Mouse (Mus musculus) forebrain, embryonic 10.5 days (tissue): ENCODE measurements around the gene Ikbkg. TPM values are rescaled to one million over a fixed set of nuclear protein-coding genes. Genes with fewer than 3 reads are reported as not detected.
"Not testable (repeated sequence)": the region's sequence is repeated elsewhere in the genome, so short reads cannot be mapped to it uniquely, and the experiment has no call there.

Experiments used
- DNase-seq: peaks from one replicate; pipeline ENCODE4 v3.0.0-alpha.2; 2017; ENCODE audit warnings: low spot score; ENCODE audit errors: extremely low spot score
- H3K27ac ChIP-seq: fragments of 300-500 bp; sonication (generic); 2 replicates; pipeline ENCODE4 v1.5.1; 2016; ENCODE audit warnings: mild to moderate bottlenecking
- H3K27me3 ChIP-seq: fragments of 300-500 bp; sonication (generic); 2 replicates; pipeline ENCODE4 v1.6.1; 2016; ENCODE audit warnings: mild to moderate bottlenecking; ENCODE audit not compliant: poor library complexity, severe bottlenecking
- H3K36me3 ChIP-seq: fragments of 300-500 bp; sonication (generic); replicated peaks from 2 replicates; pipeline ENCODE4 v1.6.1; 2016; ENCODE audit warnings: mild to moderate bottlenecking, moderate library complexity
- H3K4me1 ChIP-seq: fragments of 300-500 bp; sonication (generic); 2 replicates; pipeline ENCODE4 v1.6.1; 2016
- H3K4me3 ChIP-seq: fragments of 300-500 bp; sonication (generic); 2 replicates; pipeline ENCODE4 v1.5.1; 2016; ENCODE audit warnings: mild to moderate bottlenecking, moderate library complexity
- H3K9me3 ChIP-seq: fragments of 300-500 bp; sonication (generic); 2 replicates; pipeline ENCODE4 v1.6.1; 2016; ENCODE audit warnings: mild to moderate bottlenecking, moderate library complexity
- WGBS: fragments of 180-500 bp; shearing (Covaris S2); methylation state at CpG from one replicate; pipeline ENCODE4 v1.1.7; 2016; 5-methylcytosine and 5-hydroxymethylcytosine counted together
- polyA plus RNA-seq: library from polyadenylated mRNA; unstranded; fragments of >200 nt; fragmentation: Nextera tagmentation; extraction: Ambion mirVana; gene quantifications from 2 replicates; pipeline ENCODE4 v1.2.1, GENCODE M21; 2016

Ikbkg gene
- polyA plus RNA-seq = 18.9 and 20.9 TPM in 2 replicates

DNA sequence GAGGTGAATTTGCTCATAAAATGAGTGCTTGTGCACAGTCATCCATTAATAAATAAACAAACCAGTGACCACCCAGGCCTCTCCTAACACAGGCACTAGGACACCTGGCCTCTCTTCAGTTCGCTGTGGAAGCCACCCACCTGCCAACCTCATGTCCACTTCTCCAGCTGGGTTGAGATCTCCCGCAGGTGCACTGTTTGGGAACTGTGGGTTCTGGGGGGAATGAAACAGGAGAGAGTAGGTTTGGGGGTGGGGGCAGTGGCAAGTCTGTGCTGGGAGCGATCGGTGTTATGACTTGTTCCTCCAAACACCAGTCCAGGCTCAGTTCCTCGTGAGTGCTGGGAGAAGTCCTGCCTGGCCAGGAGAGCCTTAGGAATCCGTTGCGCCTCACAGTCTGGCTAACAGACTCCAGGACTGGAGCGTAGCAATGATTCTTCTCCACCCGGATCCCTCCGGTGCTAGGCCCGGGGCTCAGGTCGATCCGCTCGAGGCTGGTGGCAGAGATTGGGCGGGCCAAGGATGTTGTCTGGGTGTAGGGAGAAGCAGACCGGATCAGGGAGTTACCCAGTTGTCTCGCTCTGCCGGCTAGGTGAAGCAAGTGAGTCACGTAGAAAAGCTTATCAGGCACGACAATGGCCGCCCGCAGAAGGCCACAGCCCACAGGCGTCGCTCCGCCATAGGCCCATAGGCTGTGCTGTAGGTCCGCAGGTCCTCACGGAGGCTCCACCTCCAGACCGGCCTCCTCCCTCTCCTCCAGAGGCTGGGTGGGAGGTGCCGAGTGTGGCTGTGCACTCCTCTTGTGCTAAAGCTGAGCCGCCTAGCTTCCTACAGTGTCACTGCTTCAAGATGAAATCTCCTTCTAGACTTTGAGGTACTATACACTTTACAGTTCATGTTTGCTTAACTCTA, at the start of gene Ikbkg, which contains the start of gene Fam3a:
Gene Ikbkg, plus strand, starts transcription at position 756 of the 909 bp plus-strand sequence.
Gene Fam3a, minus strand, starts transcription at position 738 of the 909 bp plus-strand sequence.
- Histone ChIP-seq H3K4me1 (peaks cover 6% of the 10 kb centered on the region), H3K36me3 (peaks cover 4% of the 10 kb centered on the region; the same call in 1 of the 2 replicates), H3K9me3 (no peaks in the 10 kb centered on the region), H3K4me3 (peak within 1 kb of the TSS; percentile 62), H3K27me3 (no peaks in the 10 kb centered on the region), H3K27ac (peak within 1 kb of the TSS; percentile 92)
- 21% methylated on average over 29 of the region's 30 CpGs for WGBS
- DNase-seq = peak; percentile 77

DNA sequence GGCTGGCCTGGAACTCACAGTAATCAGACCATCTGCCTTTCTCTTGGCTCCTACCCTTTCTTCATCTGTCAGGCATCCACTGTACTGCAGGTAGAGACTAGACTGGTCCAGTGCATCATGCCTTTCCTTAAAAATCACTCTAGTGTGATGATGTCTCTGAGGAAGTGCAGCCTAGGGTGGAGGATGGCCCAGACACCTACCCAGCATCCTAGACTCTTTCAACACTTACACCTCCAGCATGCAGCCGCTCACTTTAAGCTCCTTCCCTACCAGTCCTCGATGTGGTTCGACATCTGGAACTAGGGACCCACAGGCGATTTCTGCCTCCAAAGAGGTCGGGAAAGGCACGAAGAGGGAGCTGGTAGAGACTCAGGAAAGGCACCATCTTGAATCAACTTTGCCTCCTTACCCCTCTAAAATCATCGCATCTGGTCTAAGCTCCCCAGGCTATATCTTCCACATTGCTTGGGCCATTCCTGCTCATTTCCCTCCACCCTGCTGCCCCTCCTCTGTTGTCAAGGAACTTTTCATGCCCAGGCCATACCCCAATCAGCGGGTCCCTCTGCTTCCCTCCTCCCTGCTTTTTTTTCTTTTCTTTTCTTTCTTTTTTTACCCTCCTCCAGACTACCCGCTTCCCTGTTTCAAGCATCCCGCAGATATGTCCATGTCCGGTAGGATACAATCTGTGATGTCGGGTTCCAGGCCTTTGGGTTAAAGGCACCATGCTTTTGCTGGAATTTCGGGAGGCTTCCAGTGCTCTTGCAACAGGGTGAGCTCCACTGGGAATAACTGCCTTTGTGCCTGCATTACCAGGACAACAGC, 40.2 kb upstream of the Ikbkg start:
- Histone ChIP-seq H3K4me1 (peaks cover 4% of the 10 kb centered on the region; the same call in 1 of the 2 replicates), H3K4me3 (peak overlapping the region; percentile 56), H3K9me3 (no peaks in the 10 kb centered on the region; the same call in 1 of the 2 replicates), H3K27ac (peak overlapping the region; percentile 83), H3K27me3 (no peaks in the 10 kb centered on the region), H3K36me3 (no peaks in the 10 kb centered on the region)
- WGBS = 27% methylated on average over 13 of the region's 13 CpGs
- DNase-seq = no peak

DNA sequence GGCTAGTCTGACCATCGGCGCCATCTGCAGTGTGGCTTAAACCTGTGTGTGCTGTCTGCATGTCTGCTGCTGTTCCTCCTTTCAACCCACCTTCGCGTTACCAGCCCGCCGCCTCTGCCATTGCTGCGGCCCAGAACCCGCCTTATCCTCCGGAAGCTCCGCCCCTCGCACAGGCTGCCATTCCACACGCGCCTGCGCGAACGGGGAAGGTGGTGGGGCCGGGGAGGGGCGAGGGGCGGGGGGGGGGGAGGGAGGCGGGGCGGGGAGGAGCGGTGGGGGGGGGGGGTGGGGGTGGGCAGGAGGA, 39.7 kb upstream of the Ikbkg start, which contains the start of gene Lage3:
Gene Lage3, minus strand, starts transcription at position 152 of the 304 bp plus-strand sequence.
- Histone ChIP-seq H3K27ac (peak within 1 kb of the TSS; percentile 83), H3K9me3 (no peaks in the 10 kb centered on the region; the same call in 1 of the 2 replicates), H3K4me3 (peak within 1 kb of the TSS; percentile 56), H3K27me3 (no peaks in the 10 kb centered on the region), H3K36me3 (no peaks in the 10 kb centered on the region), H3K4me1 (peaks cover 4% of the 10 kb centered on the region; the same call in 1 of the 2 replicates)
- peak; percentile 65 for DNase-seq
- WGBS = 15% methylated on average over 15 of the region's 22 CpGs

GRCm38 (mm10) chrX:74357069-74357468, 36.0 kb upstream of the Ikbkg start:
- not testable (repeated sequence) for H3K27ac ChIP-seq, H3K4me3 ChIP-seq, H3K27me3 ChIP-seq, H3K36me3 ChIP-seq, H3K9me3 ChIP-seq, DNase-seq, H3K4me1 ChIP-seq
- 80% methylated on average over 3 of the region's 3 CpGs for WGBS

DNA sequence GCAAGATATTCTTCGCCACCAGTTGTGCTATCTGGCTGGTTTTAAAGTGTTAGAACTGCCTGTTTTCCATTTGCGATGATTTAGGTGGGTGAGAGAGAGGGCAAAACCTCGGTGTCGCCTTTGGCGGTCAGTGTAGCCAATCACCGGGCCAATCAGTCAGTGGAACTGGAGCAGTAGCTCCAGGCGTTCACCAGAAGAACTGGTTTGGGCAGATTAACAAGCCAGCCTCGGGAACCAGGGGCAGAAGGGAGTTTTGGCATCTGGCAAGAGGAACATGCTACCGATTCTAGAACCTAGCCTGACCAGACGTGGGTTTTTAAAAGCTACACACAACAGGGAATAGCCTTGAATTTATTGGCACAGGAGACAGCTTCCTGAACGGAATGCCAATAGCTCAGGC, 33.9 kb upstream of the Ikbkg start:
- no peak for DNase-seq
- H3K27me3 ChIP-seq = no peaks in the 10 kb centered on the region
- H3K27ac ChIP-seq = no peak overlapping the region

GRCm38 (mm10) chrX:74367512-74367911, 25.6 kb upstream of the Ikbkg start:
- DNase-seq = no peak
- WGBS = 75% methylated on average over 10 of the region's 10 CpGs

More for the DNA sequence above, 33.9 kb upstream of the Ikbkg start:
- Histone ChIP-seq H3K4me3 (no peak overlapping the region), H3K9me3 (no peaks in the 10 kb centered on the region), H3K4me1 (no peaks in the 10 kb centered on the region), H3K36me3 (no peaks in the 10 kb centered on the region)
- 54% methylated on average over 11 of the region's 11 CpGs for WGBS

GRCm38 (mm10) chrX:74368209-74368909, 24.7 kb upstream of the Ikbkg start:
- peak; percentile 57 for DNase-seq

More at GRCm38 (mm10) chrX:74367512-74367911, 25.6 kb upstream of the Ikbkg start:
- H3K4me1 ChIP-seq = peaks cover 22% of the 10 kb centered on the region
- H3K4me3 ChIP-seq = peak overlapping the region; percentile 66
- H3K27me3 ChIP-seq = no peaks in the 10 kb centered on the region
- H3K27ac ChIP-seq = peak overlapping the region; percentile 91
- H3K36me3 ChIP-seq = peaks cover 30% of the 10 kb centered on the region
- H3K9me3 ChIP-seq = no peaks in the 10 kb centered on the region

GRCm38 (mm10) chrX:74372888-74373549, 20.1 kb upstream of the Ikbkg start, which contains the start of the genes Ubl4a and Slc10a3:
Gene Ubl4a (minus strand): TSS chrX:74373218.
Gene Slc10a3 (minus strand): TSS chrX:74373349.
- WGBS = 18% methylated on average over 32 of the region's 32 CpGs
- Histone ChIP-seq H3K36me3 (peaks cover 13% of the 10 kb centered on the region), H3K27ac (peak within 1 kb of the TSS; percentile 78), H3K27me3 (no peaks in the 10 kb centered on the region), H3K4me3 (peak within 1 kb of the TSS; percentile 53), H3K4me1 (peaks cover 17% of the 10 kb centered on the region), H3K9me3 (no peaks in the 10 kb centered on the region)
- DNase-seq = peak; percentile 83

More at GRCm38 (mm10) chrX:74368209-74368909, 24.7 kb upstream of the Ikbkg start:
- 13% methylated on average over 40 of the region's 49 CpGs for WGBS
- H3K4me1 ChIP-seq = peaks cover 28% of the 10 kb centered on the region
- H3K27ac ChIP-seq = peak overlapping the region; percentile 91
- H3K36me3 ChIP-seq = peaks cover 30% of the 10 kb centered on the region
- H3K9me3 ChIP-seq = no peaks in the 10 kb centered on the region
- no peaks in the 10 kb centered on the region for H3K27me3 ChIP-seq
- H3K4me3 ChIP-seq = peak overlapping the region; percentile 66

GRCm38 (mm10) chrX:74384451-74384850, 8.6 kb upstream of the Ikbkg start:
- Histone ChIP-seq H3K27me3 (no peaks in the 10 kb centered on the region), H3K4me3 (no peak overlapping the region), H3K27ac (no peak overlapping the region), H3K4me1 (no peaks in the 10 kb centered on the region), H3K36me3 (peaks cover 28% of the 10 kb centered on the region), H3K9me3 (no peaks in the 10 kb centered on the region)
- no peak for DNase-seq
- whole genome bisulfite sequencing = 71% methylated on average over 2 of the region's 2 CpGs

DNA sequence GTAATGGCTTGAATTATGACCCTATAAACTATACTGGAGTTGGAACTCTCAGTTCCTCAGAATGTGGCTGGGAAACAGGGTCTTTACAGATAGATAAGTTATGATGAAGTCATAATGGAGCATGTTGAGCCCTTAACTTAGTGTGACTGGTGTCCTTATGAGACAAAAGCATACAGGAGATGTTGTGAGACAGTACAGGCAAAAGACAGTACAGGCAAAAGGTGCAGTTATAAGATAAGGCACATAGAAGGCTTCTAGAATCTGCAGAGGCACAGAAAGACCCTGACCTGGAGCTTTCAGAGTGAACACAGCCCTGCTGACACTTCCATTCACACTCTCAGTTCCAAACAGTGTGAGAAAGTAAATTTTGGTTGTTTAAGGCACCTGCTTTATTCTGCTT, 4.9 kb upstream of the Ikbkg start:
- Histone ChIP-seq H3K27me3 (no peaks in the 10 kb centered on the region), H3K9me3 (no peaks in the 10 kb centered on the region), H3K27ac (no peak overlapping the region), H3K4me1 (no peaks in the 10 kb centered on the region; the same call in 1 of the 2 replicates), H3K4me3 (no peak overlapping the region), H3K36me3 (peaks cover 32% of the 10 kb centered on the region)
- no peak for DNase-seq

DNA sequence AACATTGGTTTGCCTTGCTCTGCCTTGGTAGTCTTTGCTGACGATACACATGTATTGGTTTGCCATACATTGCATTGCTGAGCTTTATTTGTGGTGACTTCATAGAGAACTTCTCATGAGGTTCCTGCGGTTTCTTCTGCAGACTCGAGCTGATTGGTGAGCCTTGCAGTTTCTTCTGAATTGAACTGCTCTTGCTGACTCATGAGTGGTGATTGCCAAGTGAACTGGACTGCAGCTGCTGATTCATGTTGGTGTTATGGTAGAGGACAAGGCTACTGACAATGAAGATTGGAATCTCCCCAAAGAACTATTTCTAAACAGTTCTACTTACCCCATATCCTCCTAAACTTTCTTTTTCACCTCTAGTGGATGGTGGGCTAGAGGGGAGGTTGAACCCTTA, 7.0 kb downstream of the Ikbkg start:
- H3K27me3 ChIP-seq = no peaks in the 10 kb centered on the region
- WGBS = 90% methylated on average over 3 of the region's 3 CpGs
- no peaks in the 10 kb centered on the region for H3K4me1 ChIP-seq
- H3K36me3 ChIP-seq = no peaks in the 10 kb centered on the region
- no peak overlapping the region for H3K27ac ChIP-seq
- H3K4me3 ChIP-seq = no peak overlapping the region
- no peaks in the 10 kb centered on the region for H3K9me3 ChIP-seq
- DNase-seq = no peak
